Mouse (Mus musculus): ENCODE data around the gene Thoc3.
A peak's percentile ranks its signal among the peaks of the same experiment; 100 is the strongest.
"Not testable (repeated sequence)": the region's sequence is repeated elsewhere in the genome, so short reads cannot be mapped to it uniquely, and the experiment has no call there.

The Thoc3 gene

DNA sequence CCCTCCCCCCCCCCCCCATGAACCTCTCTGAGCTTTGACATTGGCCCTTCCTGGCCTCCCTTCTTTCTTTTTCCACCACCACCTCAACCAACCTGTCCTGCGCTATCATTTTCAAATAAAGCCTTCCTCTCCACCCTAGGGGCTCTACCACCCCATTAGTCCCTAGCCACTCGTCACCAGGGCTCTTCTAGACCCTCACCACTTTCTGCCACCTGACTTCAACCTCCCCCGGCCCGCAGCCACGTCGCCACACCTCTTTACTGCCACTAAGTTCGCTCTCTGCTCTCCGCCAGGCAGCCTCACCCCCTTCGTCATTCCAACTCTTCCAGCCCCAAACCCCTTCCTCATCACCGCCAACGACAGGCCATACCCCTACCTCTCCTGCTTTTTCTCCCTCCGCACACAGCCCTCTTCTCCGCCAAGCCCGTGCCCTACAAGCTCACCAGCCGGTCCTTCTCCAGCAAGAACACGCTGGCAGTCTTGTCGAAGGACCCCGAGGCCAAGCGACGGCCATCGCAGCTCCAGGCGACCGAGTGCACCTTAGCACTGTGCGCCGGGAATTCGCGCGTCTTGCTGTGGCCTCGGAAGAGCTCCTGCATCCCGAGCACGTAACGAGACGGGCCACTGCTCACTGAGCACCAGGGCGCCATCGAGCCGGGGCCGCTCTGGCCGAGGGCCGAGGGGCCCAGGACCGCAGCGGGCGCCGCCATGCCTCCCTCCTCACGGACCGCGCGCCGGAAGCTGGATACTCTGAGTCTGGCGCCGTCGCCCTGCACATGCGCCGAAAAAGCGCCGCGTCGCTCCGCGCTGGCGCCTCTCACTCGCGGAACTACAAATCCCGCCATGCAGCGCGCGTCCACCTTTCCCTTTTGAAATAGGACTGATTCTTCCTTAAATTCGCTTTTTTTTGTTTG, at the start of gene Thoc3:
Gene Thoc3 (minus strand): TSS at position 752 of the 914 bp plus-strand sequence.
- DNase-seq (ENCODE audit: low read depth, low spot score) = peak; percentile 80

DNA sequence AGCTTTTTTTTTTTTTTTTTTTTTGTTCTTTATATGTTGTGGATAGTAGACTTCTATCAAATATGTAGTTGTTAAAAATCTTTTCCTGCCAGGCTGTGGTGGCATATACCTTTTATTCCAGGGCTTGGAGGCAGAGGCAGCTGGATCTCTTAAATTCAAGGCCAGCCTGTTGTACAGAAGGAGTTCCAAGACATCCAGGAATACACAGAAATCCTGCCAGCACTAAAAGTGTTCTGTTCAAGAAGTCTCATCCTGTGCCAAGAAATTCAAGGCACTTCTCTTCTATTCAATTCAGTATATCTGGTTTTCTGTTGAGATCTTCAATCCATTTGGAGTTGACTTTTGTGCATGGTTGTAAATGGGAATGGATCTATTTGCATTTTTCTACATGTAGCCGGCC, 37.3 kb upstream of the Thoc3 start:
- no peak for DNase-seq (ENCODE audit: low read depth, low spot score)

DNA sequence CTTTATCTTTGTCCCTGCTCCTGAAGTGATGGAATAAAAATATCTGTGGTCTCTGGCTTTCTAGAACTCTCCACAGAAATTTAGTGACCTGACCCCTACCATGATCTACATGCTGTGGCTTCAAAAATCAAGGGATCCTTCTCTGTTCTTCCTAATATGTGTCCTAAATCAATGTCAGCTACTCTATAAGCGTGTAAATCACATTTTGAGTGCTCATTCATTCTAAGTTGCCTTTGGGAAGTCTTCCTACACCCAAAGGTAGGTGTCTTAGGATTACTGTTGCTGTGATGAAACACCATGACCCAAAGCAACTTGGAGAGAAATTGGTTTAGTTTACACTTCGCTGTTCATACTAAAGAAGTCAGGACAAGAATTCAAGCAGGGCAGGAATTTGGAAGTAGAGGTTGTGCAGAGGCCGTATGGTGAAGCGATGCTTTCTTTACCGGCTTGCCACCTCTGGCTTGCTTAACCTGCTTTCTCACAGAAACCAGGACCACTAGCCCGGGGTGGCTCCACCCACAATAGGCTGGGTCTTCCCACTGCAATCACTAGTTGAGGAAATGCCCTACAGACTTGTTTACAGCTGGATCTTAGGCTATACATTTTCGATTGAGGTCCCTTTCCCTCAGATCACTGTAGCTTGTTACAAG, 36.1 kb upstream of the Thoc3 start:
- no peak for DNase-seq (ENCODE audit: low read depth, low spot score)

DNA sequence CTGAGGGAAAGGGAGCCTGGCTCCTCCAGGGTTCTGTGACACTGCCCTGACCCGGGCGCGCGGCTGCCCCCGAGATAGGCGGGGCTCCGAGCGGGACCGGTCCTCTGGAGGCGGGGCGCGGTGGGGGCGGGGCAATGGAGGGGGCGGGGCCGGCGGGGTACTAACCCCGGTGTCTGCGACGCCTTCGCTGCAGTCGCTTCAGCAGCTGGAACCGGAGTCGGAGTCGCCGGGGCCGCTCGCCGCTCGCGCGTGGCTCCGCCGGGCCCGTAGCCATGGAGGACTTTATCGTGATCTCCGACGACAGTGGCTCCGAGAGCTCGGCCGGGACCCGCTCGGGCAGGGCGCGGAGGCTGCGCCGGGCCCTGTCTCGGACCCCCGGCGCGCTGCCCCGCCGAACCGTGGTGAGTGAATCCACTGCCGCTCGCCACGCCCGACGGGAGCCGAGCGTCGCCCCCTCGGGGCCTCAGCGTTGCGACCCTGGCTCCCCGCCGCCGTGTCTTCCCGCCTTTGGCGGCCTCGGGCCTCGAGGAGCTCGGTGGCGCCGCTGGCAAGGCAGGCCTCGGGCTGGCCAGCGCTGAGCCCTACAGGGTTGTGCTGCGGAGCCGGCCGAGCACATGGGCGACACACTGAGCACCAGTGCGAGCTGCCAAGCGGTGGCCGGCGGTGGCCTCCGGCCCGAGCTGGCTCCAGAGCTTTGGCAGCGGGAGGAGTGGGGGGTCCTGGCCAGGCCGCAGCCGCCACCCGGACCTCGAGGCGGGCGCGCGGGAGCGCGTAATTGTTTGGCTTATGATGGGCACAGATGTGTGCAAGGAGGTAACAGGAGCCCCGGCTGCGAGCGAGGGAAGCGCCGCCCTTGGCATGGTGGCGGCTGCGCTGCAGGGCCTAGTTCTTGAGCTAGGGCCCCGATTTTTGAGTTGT, 35.2 kb upstream of the Thoc3 start, which contains the start of gene Simc1:
Gene Simc1 (plus strand): TSS at position 176 of the 918 bp plus-strand sequence.
- peak; percentile 53 for DNase-seq (ENCODE audit: low read depth, low spot score)

DNA sequence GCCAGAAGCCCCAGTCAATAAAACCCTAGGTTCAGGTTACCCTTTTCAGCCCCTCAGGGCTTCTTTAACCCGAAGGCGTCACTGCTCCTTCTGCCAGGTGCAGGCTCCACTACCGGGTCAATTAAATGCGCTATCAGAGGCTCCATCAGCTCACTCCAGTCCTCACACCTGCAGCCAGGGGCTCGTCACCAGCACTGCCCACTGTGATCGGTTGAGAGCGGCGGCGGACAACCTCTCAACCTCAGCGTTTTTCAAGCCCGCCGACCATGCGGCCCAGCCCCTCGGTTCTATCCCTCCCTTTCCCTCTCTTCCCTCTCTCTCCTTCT, 34.6 kb upstream of the Thoc3 start:
- no peak for DNase-seq (ENCODE audit: low read depth, low spot score)

DNA sequence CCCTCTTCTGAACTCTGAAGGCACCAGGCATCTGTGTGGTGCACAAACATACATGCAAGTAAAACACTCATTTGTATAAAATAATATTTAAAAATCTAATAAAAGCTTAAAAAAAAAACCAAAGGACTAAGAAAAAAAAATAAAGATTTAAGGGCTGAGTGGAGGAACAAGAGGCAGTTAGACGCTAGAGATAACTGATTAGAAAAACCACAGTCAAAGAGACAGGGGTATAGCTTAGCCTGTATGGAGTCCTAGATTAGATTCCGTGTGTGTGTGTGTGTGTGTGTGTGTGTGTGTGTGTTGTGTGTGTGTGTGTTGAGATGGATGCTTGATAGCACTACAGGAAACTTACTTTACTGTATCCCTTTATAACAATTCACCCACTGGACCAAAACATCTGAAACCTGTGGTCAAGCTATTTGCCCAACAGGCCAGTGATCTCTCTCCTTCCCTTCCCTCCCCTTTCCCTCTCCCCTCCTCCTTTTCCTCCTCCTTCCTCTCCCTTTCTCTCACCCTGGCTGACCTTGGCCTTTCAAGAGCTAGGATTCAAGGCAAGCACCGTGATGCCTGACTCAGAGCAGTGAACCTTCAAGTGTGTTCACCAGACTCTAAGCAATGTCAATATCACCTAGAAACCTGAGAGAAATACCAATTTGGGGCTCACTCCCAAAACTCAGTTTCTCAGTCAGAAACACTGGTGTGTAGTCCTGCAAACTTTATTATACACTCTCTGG, 33.5 kb upstream of the Thoc3 start:
- no peak for DNase-seq (ENCODE audit: low read depth, low spot score)

DNA sequence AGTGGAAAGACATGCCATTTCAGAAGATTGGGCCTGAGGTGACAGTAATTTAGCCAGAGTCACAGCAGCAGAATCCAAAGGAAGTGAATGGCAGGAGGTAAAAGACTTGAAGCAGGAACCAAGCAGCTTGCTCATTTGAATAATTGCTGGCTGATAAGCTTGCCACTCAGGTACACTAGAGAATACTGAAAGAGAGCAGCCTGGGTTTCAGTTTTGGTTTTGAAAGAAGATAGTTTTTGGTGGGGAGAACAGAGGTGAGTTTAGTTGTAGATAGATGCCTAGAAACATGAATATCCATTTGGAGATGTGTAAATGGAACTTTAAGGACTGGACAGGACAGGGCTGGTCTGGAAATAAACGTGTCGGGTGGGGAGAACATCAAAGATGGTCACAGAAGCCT, 32.7 kb upstream of the Thoc3 start:
- no peak for DNase-seq (ENCODE audit: low read depth, low spot score)

DNA sequence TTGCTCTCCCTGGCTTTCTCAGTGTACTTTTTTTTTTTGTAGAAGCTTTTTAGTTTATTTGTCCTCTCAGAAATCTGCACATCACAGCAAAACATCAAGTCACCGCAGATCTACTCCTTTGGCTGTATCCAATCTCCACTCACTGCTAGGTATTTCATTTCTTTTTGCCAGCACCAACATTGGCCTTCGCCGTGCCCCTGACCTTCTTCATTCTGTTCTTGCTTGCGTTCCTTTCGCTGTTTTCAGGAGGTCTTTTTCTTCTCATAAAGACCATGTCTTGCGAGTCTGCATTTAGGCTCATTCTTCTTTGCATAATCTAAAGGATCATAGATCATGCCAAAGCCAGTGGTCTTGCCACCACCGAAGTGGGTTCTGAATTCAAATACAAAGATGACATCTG, 30.9 kb upstream of the Thoc3 start:
- DNase-seq (ENCODE audit: low read depth, low spot score) = not testable (repeated sequence)

DNA sequence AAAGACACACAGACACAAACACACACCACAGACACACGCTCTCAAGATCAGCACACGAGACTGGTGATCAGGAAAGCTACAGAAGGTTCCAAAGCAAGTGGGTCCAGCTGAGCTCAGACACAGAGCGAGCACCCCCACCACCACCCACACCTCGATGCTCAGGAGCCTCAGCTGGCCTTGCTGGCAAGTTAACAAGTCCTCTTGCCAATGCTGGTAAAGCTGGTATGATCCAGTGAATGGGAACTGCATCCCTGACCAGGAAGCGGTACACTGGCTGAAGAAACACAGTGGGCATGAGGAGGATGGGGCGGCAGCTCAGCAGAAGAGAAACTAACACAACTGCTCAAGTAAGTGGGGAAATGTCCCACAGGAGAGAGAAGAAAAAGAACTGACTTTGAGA, 22.7 kb upstream of the Thoc3 start:
- DNase-seq (ENCODE audit: low read depth, low spot score) = no peak

DNA sequence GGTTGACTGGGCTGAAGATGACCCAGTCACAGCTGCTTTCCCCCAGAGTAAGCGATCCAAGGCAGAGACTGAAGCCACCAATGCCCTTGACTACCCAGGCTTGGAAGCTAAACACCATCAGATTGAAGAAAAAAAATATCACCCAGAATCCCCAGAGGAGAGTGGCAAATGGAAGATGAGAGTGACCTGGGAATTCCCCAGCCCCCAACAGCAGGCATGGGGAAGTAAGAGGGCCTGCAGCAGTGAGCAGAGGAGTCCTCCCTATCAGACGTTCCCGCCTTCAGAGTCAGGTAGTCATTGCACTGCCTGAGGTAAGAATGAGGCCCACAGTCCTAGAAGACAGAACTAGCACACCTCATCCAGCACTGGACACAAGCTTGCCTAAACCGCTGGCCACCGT, 21.8 kb upstream of the Thoc3 start:
- DNase-seq (ENCODE audit: low read depth, low spot score) = no peak

DNA sequence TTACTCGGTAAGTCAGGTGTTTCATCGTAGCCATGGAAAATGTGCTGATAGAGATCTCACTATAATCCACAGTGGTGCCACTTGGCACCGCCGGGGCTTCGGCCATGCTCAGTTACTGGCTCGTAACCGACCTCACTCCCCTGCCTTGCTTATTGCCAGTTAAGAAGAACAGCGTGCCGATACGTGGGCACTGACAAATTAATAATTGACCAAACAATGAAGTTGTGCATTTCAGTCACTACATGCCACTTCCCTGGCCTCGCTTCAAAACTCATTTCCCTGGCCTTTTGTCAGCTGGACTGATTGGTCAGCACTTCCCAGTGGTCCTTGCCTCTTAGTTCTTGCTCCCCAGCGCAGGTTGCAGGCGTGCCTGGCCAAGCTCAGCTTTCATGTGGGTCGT, 12.8 kb upstream of the Thoc3 start:
- no peak for DNase-seq (ENCODE audit: low read depth, low spot score)

DNA sequence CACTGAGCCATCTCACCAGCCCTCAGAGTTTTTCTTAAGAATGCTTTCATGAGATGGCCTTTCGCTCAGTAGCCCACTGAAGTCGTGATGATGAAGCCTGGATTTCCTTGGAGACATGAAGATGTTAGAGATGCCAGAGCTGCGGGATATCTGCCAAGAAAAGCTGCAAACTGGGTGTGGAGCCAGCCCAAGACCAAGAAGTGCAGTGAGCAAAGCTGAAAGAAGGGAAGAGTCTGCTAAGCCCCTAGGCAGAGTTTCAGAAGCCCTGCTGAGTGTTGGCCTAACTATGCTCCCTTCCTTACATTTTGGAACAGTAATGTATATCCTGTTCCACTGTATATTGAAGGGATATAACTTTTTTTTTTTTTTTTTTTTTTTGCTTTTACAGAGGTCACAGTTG, 10.6 kb upstream of the Thoc3 start:
- DNase-seq (ENCODE audit: low read depth, low spot score) = no peak

DNA sequence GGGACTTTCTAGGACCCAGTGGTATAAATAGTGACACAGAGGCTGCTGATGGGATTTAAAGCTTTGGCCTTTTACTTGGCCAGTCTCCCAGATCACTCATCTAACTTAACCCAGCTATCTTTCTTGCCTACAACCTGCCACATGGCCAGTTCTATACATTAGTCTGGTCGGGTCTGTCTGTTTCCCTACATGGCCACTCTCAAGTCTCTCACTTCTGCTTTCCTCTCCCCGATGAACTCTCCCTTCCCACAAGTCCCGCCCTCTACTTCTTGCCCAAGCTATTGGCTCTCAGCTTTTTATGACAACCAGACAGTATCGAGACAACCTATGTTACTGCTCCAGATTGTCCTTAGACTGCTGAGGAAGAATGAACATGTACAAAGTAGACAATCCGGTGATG, 7.1 kb upstream of the Thoc3 start:
- DNase-seq (ENCODE audit: low read depth, low spot score) = no peak

DNA sequence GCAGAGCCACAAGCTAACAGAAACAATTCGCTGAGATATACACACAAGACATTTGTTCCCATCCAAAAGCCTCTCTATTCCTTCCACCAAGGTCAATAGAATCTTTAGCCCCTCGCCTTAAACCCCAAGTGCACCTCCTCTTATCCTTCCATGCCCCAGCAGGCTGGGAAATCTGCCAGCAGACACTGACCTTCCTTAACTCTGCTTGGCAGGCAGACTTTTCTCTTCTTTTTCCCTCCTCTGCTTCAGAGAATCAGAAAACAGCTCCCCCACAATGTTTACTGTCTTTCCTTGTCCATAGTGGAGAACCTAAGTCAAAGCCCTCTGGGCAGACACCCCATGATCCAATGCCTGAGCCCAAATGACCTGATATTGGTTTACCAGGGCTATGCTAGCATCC, 6.3 kb upstream of the Thoc3 start:
- DNase-seq (ENCODE audit: low read depth, low spot score) = no peak

DNA sequence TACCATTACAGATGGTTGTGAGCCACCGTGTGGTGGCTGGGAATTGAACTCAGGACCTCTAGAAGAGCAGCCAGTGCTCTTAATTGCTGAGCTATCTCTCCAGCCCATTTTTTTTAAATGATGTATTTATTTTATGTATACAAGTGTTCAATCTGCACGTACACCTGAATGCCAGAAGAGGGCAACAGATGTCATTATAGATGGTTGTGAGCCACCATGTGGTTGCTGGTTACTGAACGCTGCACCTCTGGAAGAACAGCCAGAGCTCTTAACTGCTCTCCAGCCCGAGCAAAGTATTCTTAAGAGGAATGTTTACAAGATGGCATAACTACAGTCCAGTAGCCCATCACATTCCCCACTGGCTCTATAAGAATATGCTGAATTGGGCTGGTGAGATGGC, 3.3 kb upstream of the Thoc3 start:
- DNase-seq (ENCODE audit: low read depth, low spot score) = no peak

DNA sequence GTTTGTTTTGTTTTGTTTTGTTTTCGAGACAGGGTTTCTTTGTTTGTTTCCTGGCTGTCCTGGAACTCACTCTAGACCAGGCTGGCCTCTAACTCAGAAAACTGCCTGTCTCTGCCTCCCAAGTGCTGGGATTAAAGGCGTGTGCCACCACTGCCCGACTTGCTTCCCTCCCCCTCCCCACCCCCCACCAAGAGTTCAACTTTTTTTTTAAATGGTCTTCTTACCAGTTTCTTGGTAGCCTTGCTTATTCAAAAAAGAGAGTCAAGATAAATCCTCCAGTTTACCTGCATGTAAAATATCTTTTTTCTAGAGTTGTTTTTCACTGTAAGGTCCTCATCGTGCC, 334 bp upstream of the Thoc3 start:
- no peak for DNase-seq (ENCODE audit: low read depth, low spot score)

DNA sequence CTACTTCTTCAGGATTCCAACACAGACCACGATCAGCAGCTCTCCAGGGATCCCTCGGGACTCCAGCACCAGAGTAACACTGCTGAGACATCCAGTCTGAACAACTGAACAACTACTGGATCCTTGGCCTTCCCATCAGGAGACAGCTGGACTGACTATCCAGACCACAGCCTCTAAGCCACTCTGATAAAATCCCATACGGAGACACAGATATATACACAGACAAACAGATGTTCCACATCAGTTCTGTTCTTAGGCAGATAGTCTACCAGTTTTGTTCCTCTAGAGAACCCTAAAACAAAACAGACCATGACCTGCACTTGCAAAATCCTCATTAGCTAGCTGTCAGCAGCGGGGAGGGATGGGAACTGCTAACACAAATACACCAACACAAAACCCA, 9.4 kb downstream of the Thoc3 start:
- no peak for DNase-seq (ENCODE audit: low read depth, low spot score)

DNA sequence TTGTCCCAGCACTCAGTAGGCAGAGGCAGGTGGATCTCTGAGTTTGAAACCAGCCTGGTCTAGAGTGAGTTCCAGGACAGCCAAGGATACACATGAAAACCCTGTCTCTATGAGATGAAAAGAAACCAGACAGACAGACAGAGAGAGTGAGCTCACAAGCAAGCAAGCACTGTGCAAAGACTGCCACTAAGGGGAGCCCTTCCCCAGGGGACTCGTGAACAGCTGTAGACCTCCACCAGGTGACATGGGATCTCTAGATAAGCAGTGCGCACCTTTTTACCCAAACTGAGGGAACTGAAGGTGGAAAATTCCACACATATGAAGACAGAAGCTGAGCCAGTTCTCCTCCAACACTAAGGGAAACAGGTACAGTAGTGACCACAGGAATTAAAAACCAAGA, 11.6 kb downstream of the Thoc3 start:
- no peak for DNase-seq (ENCODE audit: low read depth, low spot score)

DNA sequence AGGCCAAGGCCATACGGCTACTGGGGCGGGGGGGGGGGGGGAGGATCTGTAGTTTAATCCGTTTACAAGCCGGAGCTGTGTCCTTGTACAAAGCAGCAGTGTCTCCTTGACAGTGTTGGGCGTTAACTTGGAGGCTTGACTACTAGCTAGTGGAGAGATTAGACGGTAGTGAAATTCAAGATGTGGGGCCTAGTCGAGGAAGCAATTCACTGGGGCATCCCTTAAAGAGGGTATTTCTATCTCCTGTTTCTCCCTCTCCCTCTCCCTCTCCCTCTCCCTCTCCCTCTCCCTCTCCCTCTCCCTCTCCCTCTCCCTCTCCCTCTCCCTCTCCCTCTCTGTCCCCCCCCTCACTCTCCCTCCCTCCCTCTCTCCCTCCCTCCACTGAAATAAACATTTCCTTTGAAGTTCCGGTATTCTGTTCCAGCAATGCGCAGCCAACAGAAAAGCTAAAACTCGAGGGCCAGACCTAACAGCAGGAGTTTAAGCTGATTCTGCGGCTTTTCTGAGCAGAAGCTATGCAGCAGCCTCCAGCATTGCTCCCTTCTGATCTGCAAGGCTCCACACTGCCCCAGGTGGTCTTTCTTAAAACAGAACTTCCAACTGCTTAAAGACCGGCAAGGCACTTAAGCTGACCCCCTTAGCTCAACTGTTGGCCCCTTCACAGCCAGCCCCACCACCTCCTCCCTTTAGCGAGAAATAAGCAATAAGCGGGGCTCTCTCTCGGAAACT, 21.0 kb downstream of the Thoc3 start:
- DNase-seq (ENCODE audit: low read depth, low spot score) = no peak

DNA sequence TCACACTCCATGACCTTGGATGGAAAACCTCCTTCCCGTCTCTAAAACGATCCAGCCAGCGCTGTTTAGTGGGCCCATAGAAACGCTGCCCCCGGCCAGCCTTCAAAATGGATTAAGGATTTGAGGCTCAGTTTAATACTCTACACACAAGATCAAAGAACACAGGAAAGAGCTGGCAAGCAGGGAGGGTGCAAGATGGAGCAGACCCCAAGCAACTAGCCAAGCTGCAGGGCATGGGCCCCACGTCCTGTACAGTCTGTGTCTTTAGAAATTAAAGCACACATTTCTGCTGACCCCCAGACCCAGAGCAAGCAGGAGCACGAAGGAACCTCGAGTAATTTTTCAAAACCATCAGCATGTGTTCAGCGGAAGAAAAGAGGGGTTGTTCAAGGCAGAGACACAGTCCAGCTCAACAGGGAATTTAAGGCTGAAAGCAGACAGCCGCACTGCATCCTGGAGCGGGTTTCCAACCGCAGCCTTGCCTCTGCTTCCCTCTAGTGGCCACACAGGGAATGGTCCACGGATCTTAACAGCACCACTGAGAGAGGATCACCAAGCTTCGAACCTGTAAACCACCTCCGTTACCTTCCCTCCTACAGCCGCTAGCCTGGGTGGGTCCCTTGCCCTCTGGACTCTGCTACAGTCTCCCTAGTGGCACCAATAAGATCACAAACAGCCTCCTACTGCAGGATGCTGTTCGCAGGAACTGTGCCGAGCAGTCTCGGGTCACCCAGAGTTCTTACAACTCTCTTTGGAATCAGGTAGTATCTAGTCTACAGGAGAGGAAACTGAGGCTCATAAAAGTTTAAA, 21.8 kb downstream of the Thoc3 start:
- DNase-seq (ENCODE audit: low read depth, low spot score) = peak; percentile 27
